Mouse (Mus musculus) CH12.LX (cell line): ENCODE data around the gene Cop1.

Source experiments
- CTCF ChIP-seq, 2 experiments: IDR thresholded peaks in 1 of 2; conservative IDR thresholded peaks in 1 of 2; 2 replicates each; pipeline ENCODE4 v1.5.1; 2011 to 2012; ENCODE audit warnings: low read depth in 2 of 2, low read length in 2 of 2, improper control_type of control experiment in 1 of 2, inconsistent platforms in 1 of 2, mild to moderate bottlenecking in 1 of 2, moderate library complexity in 1 of 2
- E2F4 ChIP-seq: IDR thresholded peaks from 2 replicates; pipeline ENCODE4 v1.6.1; 2011; ENCODE audit warnings: low read depth, low read length, improper control_type of control experiment; ENCODE audit not compliant: insufficient replicate concordance
- ELF1 ChIP-seq: IDR thresholded peaks from 2 replicates; pipeline ENCODE4 v1.6.1; 2014; ENCODE audit warnings: low read depth, mild to moderate bottlenecking, inconsistent platforms, low read length, improper control_type of control experiment
- EP300 ChIP-seq: IDR thresholded peaks from 2 replicates; pipeline ENCODE4 v1.6.1; 2011; ENCODE audit warnings: low read length, improper control_type of control experiment
- HCFC1 ChIP-seq: IDR thresholded peaks from 2 replicates; pipeline ENCODE4 v1.6.1; 2012; ENCODE audit warnings: low read depth, mild to moderate bottlenecking, inconsistent platforms, low read length, improper control_type of control experiment
- JUN ChIP-seq: IDR thresholded peaks from 2 replicates; pipeline ENCODE4 v1.6.1; 2011; ENCODE audit warnings: low read depth, mild to moderate bottlenecking, low read length, improper control_type of control experiment, moderate library complexity; ENCODE audit not compliant: insufficient read depth
- MAFK ChIP-seq: IDR thresholded peaks from 2 replicates; pipeline ENCODE4 v1.6.1; 2011; ENCODE audit warnings: low read length, improper control_type of control experiment; ENCODE audit not compliant: insufficient replicate concordance
- MAX ChIP-seq: IDR thresholded peaks from 2 replicates; pipeline ENCODE4 v1.6.1; 2011; ENCODE audit warnings: low read length, improper control_type of control experiment
- MXI1 ChIP-seq: IDR thresholded peaks from 2 replicates; pipeline ENCODE4 v1.6.1; 2011; ENCODE audit warnings: mild to moderate bottlenecking, low read depth, low read length, improper control_type of control experiment
- NRF1 ChIP-seq: IDR thresholded peaks from 2 replicates; pipeline ENCODE4 v1.6.1; 2014; ENCODE audit warnings: low read depth, mild to moderate bottlenecking, inconsistent platforms, low read length, improper control_type of control experiment, moderate library complexity
- POLR2A ChIP-seq: IDR thresholded peaks from 2 replicates; pipeline ENCODE4 v1.6.1; 2011; ENCODE audit warnings: low read depth, mild to moderate bottlenecking, improper control_type of control experiment, low read length
- TCF12 ChIP-seq: IDR thresholded peaks from 2 replicates; pipeline ENCODE4 v1.6.1; 2014; ENCODE audit warnings: low read depth, mild to moderate bottlenecking, inconsistent platforms, low read length, improper control_type of control experiment

- no peak for TF ChIP-seq POLR2A
- TF ChIP-seq CTCF (conservative IDR thresholded peaks at IDR 0.05 in 1 of 2, IDR thresholded peaks at IDR 0.05 in 1 of 2; ENCODE audit: low read depth in 2 of 2, low read length in 2 of 2), result no peak
- TF ChIP-seq E2F4, result no peak
- no peak for TF ChIP-seq TCF12
- TF ChIP-seq EP300, result no peak
- no peak for TF ChIP-seq JUN
- no peak for TF ChIP-seq MAFK
- no peak for TF ChIP-seq NRF1
- TF ChIP-seq MXI1, result no peak
- no peak for TF ChIP-seq ELF1
- TF ChIP-seq MAX, result no peak
- TF ChIP-seq HCFC1, result no peak
Measured at GRCm38 (mm10) chr1:159254906-159255685, 23.0 kb downstream of the Cop1 start.
